Mouse (Mus musculus): ENCODE measurements around the gene Fignl1.
A peak's percentile ranks its signal among the peaks of the same experiment; 100 is the strongest.

The Fignl1 gene

DNA sequence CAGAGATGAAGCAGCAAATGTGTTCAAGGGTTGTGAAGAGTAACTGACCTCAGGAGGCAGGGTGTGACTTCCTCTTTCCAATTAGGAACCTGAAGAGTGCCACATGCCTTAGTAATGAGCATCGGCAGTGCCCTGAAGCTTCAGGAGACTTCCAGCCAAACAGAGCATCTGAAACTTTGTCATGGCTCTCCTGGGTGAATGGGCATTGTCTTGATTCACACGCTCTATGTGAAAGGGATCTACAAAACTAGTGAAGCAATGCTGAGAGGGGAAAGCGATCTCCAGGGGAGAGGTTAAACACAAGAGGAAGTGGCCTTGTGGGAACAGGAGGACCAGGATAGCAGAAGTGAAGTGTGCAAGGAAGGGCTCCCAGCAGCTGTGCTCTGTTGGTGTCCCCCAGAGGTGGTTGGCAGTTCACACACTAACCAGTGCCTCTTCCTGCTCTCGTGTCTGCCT, 45.5 kb downstream of the Fignl1 start:
- peak; percentile 54 to 60 for DNase-seq

DNA sequence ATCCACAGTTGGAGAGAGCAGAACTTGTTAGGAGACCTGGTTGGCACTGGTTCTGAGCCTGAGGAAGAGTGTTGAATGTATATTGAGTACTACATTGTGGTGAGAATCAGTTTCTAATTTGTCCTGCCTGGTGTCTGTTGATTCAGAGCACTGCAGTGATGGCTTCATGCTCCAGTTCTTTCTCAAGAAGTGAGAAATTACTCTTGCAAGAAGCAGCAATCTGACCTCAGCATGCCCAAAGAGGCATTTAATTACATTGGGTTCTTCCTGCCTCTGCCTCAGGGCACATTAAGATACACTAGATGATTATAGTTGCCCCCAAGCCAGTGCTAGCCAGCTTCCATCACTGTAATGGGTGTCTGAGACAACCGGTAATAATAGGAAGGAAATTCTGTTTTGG, 49.9 kb downstream of the Fignl1 start:
- peak; percentile 29 to 33 for DNase-seq

DNA sequence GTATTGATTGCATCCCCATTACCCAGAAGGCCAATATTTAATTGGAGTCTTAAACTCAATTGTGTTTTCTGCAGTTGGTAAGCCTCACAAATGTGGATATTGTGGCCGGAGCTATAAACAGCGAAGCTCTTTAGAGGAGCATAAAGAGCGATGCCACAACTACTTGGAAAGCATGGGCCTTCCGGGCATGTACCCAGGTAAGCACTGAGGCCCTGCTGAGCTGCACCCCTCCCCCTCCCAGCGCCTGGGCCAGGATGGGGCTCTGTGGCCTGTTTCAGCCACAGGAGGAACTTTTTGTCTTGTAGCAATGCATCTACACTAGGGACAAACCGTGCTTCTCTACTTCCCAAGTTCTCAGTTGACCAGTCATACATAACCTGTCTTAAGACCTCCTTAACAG, 50.6 kb downstream of the Fignl1 start:
- no peak for DNase-seq

DNA sequence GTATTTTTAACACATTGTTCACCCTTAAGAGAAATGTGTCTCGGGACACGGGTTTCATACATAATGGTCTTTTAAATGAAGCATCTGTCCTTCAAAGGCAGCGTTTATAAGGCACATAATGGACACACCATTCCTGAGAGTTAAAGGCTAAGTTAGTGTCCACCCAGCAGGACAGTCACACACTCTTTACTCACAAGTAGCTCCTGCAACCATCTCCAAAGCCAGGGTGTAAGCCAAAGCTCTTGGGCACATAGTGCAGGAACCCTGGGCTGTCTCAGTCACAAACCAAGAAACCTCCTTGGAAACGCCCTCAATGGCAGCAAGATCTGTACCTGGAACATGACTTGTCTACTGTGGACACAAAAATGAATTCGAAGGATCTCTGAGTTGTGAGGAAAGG, 55.9 kb downstream of the Fignl1 start:
- DNase-seq: no peak

DNA sequence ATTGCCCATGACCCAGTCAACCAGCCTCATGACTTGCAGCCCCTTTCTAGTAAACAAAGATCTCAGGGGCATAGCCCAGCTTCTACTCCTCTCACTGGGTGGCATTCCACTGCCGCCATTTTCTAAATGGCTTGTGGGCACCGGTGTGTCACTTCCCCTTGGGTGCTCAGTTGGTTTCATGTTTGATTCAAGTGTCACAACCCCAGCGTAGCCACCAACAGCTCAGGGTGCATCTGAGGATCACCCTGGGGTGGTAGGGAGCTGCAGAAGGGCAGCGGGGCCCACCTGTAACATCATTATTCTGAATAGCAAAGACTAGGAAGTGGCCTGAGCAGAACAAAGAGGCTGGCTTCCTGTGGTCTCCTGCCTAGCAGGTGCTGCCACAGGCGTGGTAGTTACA, 57.7 kb downstream of the Fignl1 start:
- peak; percentile 60 to 63 for DNase-seq

DNA sequence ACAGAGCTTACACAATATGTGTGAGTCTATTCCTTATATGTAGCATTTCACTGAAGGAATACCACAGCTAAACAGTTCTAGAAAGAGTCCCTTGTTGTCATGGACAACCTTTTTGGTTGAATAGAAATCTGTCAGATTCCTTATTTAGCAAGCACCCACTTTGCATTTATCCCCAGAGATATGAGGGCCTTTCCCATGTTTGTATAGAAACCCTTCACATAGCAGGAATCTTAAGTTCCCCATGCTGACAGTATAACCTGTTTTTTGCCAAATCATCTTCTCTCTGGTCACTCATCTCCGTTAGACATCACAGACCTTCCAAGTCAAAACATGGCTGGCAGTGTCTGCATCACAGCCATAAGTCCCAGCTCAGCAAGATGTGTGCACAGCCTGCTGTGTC, 64.5 kb downstream of the Fignl1 start:
- DNase-seq: no peak

DNA sequence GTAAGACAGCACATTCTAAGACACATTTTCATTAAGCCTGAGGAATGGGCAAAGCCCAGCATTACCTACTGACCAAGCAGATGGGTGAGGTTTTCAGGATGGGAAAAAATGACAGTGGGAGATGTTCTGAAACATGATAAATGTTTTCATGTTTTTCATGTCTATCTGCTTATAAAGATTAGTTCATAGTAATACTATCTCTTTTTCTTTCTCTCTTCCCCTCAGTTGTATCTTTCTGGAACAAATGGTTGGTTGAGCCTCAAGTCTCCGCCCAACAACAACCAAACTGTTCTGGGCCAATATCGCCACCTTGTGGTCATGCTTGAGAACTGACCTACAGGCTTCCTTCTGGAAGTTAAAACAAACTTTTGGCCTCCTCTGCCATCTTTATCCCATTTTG, 66.1 kb downstream of the Fignl1 start:
- peak; percentile 86 for DNase-seq

DNA sequence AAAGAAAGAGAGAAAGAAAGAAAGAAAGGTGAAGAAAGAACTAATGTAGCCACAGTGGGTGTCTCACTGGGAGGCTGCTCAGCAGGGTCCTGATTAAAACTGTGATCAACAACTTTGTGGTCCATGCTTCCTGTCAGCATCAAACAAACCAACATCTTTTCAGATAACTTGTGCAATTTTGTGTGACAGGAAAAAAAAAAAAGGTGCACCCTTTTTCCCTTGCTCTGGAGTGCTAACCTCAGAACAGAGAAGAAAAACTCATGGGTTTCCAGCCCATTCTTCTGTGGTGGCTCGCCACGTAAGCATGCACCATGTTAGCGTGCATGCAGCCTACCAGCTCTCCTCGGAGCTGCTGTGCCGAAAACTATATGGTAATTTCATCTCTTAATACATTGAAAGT, 67.2 kb downstream of the Fignl1 start:
- DNase-seq: no peak

DNA sequence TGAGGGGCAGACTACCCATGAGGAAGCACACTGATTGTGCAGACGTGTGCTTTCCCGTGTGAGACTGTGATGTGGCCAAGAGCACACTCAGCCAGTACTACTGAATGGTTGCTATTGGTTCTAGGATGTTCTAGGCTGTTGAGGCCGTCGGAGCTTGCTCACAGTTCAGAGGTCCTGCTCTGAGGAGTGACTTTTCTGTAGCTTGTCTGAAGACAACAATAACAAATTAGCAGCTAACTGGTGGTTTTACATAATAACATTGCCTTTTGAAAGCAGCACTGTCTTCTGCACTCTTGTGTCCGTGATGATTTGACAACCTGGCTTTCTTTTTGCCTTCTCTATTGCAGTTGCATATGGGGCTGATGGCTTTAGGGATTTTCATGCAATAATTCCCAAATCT, 68.2 kb downstream of the Fignl1 start:
- no peak for DNase-seq

DNA sequence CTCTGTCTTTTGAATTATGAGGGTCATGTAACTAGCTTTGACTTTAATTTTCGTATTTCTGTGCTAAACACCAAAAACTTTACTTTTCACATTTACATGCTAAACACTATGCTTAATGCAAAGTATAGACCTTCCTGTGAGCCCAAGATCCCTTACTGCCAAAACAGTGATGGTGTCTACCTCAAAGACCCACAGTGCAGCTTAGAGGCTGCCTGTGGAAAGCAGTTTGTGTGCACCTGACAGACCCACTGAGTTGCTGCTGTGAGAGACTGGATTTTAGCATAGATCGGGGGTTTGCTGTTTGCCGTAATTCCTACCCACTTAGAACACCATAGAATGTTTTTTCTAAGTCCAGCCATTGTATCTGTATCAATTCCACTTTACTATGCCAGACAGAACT, 69.7 kb downstream of the Fignl1 start:
- no peak for DNase-seq

DNA sequence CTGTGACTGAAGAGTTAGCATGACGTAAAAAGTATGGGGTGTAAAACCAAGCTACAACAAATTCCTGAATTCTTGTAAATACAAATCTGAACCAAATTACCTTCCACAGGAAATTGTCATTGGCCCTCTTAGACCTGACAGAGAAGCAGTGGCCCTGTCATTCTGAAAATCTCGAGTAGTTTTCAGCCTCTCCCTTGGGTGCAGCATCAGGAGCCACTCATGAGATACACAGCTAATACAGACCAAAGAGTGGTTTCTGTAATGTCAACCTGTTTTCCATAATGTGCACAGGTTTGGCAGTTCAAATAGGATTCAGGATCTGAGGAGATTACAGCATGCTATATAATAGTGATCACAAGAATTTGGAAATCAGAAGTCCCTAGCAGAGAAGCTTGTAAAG, 71.2 kb downstream of the Fignl1 start:
- no peak for DNase-seq
